Mouse (Mus musculus) lung, adult 2 months (tissue): ENCODE data around the gene Hoxa10. TPM values are rescaled to one million over a fixed set of nuclear protein-coding genes. Genes with fewer than 3 reads are reported as not detected.

Experiments
- DNase-seq: peaks from one replicate; pipeline ENCODE4 v3.0.0; 2022
- H3K4me1 ChIP-seq: fragments of 200-500 bp; 2 replicates; pipeline ENCODE4 v1.6.1; 2011; ENCODE audit warnings: low read length; ENCODE audit not compliant: control insufficient read depth, insufficient read depth
- H3K4me3 ChIP-seq: fragments of 200-500 bp; replicated peaks from 2 replicates; pipeline ENCODE3; 2011; ENCODE audit warnings: low read depth, mild to moderate bottlenecking, control low read depth, low read length; ENCODE audit errors: extremely low read depth
- CTCF ChIP-seq: fragments of 200-500 bp; IDR thresholded peaks from 2 replicates; pipeline ENCODE4 v1.5.1; 2011; ENCODE audit warnings: mild to moderate bottlenecking, low read length, control low read depth; ENCODE audit not compliant: insufficient read depth
- POLR2A ChIP-seq: fragments of 200-500 bp; IDR thresholded peaks from 2 replicates; pipeline ENCODE4 v1.6.1; 2011; ENCODE audit warnings: low read depth, mild to moderate bottlenecking, control low read depth, low read length, borderline replicate concordance; ENCODE audit errors: extremely low read depth
- WGBS: fragments of 180-500 bp; shearing (Covaris S2); methylation state at CpG from one replicate; pipeline ENCODE4 v1.1.7; 2018; 5-methylcytosine and 5-hydroxymethylcytosine counted together
- polyA plus RNA-seq: library from polyadenylated mRNA; depleted of rRNA; stranded (reverse); fragments of >200 nt; gene quantifications from 2 replicates; pipeline ENCODE4 v1.2.3, GENCODE M21; 2012

Hoxa10 gene
- polyA plus RNA-seq, 1 experiment = not detected

DNA sequence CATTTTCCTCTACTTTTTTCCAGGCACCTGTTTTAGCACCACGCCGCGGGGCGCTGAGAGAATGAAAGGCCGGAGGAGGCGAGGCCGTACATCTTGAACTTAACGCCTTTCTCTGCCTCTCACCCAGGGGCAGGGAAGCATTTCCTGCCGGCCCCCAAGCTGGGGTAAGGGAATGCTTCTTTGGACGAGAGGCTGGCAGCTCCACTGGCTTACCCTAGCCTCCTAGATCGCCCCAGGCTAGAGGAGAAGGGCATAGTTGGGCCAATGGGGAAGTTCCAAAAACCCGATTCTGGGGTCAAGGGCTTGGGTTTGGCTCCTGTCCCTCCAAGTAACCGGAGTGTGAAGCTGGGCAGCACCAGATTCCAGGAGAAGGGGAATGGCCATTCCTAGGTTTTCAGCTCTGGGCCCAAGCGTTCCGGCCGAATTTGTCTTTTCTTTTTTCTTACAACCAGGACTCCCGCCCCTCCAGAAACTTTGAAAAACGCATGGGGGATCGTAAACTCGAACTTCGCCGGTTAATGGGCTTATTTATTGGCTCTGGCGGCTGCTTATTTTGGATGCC, 7.6 kb downstream of the Hoxa10 start:
- H3K4me1 ChIP-seq = no peaks in the 10 kb centered on the region
- 4% methylated on average over 23 of the region's 23 CpGs for WGBS
- TF ChIP-seq CTCF = no peak
- no peak for TF ChIP-seq POLR2A
- no peak for DNase-seq
- no peak overlapping the region for H3K4me3 ChIP-seq

DNA sequence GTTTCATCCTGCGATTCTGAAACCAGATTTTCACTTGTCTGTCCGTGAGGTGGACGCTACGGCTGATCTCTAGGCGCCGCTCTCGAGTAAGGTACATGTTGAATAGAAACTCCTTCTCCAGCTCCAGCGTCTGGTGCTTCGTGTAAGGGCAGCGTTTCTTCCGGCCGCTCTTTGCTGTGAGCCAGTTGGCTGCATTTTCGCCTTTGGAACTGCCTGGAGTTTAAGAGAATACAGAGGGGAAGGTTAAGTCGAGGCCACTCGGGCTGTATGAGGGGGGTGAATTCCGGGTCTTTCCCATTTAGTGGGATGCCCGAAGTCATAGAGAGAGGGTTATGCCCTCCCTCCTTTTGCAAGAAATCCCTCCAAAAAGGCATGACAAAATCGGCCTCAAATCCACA, 8.1 kb downstream of the Hoxa10 start:
- DNase-seq = no peak
- no peak for TF ChIP-seq CTCF
- no peak for TF ChIP-seq POLR2A
- 2% methylated on average over 18 of the region's 18 CpGs for WGBS
- H3K4me3 ChIP-seq = no peak overlapping the region
- H3K4me1 ChIP-seq = no peaks in the 10 kb centered on the region

DNA sequence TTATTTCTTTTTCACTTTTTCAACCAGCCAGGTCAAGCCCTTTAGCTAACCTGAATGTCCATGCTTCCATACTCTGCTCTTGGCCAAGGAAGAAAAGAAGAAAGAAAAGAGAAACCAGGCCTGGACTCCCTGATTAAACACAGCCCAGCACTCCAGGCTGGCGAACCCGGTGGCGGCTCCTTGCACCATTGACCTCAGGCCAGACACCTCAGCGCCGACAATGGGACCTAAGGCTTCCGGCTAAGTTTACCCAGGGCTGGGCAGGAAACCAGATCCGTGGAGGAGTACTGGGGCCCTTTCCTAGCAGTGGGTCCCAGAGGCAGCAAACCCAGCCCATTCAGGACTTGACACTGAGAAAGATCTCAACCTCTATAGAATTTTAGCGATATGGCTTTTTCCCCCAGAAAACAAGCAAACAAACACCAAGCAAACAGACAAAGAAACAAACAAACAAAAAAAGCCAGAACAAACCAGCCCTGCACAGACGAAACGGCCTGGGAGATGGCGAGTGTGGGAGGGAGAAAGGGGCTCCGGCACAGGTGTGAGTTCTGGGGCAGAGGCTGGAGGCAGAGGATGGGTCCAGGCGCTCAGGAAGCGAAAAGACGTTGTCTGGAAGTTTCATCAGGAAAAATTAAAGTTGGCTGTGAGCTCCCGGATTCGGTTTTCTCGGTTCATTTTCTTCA, 8.6 kb downstream of the Hoxa10 start:
- H3K4me3 ChIP-seq = no peak overlapping the region

DNA sequence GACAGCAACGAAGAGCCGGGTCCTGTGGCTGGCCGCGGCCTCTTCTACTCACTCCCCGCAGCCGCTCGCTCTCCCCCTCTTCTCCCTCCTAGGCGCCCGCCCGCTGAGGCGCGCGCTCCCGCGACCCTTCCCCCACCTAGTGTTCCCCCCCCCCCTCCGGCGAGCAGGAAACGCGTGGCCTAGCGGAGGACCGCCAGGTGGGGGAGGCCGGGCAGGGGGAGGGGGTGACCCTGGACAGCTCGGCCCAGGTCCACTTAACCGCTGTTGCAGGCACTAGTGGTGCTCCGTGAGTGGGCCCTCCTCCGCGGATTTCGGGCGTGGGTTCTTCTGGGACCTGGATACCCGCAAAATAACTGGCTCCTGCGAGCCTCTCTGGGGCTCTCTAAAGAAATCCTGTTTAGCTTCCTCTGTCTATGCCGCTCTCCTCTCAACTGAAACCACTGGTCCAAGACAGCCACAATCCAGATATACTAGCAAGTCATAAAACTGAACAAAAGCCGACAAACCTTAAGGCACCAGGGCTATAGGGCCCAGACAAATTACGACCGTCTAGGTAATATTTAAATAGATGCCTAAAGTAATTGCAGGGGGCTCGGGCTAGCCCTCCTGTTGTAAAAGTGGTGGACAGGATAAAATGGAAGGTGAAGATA, 10.0 kb downstream of the Hoxa10 start, which contains the start of gene Hoxa9:
Gene Hoxa9 (minus strand): TSS at position 574 of the 650 bp plus-strand sequence.
- no peak within 1 kb of the TSS for H3K4me3 ChIP-seq
- DNase-seq = no peak
- 3% methylated on average over 29 of the region's 36 CpGs for WGBS
- H3K4me1 ChIP-seq = no peaks in the 10 kb centered on the region
- TF ChIP-seq CTCF (no peak), POLR2A (no peak)

More for the DNA sequence above, 8.6 kb downstream of the Hoxa10 start:
- no peaks in the 10 kb centered on the region for H3K4me1 ChIP-seq
- DNase-seq = no peak
- TF ChIP-seq POLR2A = no peak
- TF ChIP-seq CTCF = no peak
- WGBS = 4% methylated on average over 18 of the region's 18 CpGs

DNA sequence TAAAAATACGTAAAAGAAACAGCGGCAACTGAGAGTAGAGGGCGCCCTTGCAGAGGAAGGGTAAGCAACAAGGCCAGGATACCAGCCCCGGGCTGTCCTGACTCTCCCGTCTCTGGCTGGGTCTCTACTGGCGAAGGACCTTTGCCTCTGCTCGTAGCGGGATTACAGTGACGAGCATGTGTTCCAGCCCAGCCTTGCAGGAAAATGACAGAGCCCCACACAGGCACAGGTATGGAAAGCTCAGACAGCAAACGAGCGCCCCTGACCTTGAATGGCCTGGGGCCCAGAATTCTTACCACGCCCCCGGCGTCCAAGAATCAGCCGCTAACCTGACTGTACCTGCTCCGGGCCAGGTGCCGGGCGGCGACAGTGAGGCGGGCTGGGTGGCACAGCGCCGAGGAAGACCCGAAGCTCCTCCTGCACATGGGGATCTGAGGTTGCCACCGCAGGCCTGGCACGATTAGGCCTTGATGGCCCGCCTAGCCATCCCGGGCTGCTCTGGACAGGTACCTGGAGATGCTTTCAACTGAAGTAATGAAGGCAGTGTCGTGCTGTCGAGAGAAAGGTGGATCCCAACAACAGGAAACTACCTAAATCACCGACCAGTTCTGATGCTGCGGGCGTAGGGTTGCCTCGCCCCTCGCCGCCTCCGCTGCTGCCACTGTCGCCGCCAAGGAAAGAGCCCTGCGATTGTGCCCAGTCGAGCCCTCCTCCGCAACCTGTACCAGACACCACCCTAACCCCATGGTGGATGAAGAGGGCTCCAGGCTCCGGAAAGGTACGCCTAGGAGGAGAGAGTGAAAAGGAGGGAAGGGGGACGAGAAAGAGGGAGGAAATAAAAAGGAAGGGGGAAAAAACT, 10.9 kb downstream of the Hoxa10 start:
- TF ChIP-seq CTCF (no peak), POLR2A (no peak)
- 6% methylated on average over 44 of the region's 44 CpGs for WGBS
- Histone ChIP-seq H3K4me3 (no peak overlapping the region), H3K4me1 (no peaks in the 10 kb centered on the region; the same call in 1 of the 2 replicates)
- DNase-seq = no peak

DNA sequence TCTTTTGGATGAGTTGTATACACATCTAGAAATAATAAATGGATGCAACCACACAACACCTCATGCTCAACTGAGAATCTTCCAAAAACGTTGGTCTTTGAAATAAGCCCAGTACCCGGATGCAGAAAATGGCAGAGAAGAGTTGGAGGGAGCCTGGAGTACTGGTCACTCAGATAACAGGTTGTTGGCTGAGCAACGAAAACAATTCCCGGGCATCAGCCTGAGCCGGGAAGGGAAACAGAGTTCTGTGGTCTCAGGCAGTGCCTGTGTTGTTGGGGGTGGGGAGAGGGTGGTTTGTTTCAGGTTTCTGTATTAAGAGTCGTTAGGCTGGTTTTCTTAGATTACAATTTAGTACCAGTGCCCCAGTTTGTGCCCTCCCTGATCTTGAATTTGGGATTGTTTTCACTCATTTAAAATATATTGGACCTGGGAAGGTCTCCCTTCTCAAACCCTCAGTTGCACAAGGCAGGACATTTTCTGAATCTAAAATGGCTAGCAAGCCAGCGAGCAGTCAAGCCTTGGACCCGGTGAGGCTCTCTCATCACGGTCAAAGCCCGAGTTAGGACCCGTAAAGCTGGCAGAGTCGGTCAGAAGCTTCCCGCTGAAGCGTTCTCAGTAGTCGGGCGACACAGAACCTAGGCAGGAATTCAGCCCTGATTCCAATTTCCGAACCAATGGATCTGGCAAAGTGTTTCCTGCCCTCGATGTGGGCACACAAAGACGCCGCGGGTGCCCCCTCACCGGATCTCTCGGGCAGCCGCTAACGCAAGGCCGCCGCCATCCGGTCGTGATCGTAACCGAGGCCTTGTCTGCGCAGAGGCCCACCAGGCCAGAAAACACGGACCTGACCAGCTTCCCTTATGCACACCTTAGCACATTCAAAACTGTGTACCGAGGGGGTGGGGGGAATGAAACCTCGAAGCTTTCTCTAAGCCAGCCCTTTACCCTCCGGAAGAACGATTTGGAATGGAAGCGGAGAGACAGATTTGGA, 11.9 kb downstream of the Hoxa10 start:
- no peak for TF ChIP-seq POLR2A
- no peak for TF ChIP-seq CTCF
- no peak for DNase-seq
- Histone ChIP-seq H3K4me3 (no peak overlapping the region), H3K4me1 (no peaks in the 10 kb centered on the region; the same call in 1 of the 2 replicates)
- 7% methylated on average over 38 of the region's 38 CpGs for WGBS

DNA sequence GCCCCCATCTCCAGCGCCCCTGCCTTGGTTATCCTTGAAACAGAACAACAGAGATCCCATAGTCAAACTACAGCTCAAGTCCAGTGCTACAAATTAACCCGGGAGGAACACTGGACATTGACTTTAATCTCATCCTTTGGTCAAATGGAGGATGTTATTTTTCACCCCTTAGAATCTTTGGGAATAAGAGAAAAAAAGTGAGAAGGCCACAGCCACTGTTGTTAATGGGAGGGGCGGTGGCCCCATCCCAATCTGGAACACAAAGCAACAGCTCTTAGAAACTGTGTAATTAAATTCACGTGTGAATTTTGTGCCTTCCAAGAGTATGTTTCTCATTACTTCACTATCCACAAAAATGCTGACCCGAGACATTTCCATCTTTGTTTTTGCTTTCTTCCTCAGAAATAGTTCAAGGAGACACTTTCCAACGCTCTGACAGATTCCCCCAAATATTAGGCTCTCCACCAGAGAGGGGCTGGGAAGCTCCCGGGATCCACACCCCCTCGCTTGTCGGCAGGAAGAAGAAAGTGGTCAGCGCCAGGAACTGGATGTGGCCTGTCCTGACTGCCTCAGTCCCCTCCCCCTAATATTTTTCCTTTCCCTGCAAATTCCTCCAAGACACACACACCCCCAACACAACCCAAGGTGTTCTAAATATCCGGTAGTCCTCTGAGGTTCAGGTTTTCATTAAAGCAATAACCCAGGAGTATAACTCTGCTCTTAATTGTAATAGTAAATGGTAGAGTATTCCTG, 13.0 kb downstream of the Hoxa10 start:
- H3K4me3 ChIP-seq = no peak overlapping the region
- WGBS = 12% methylated on average over 11 of the region's 11 CpGs
- no peaks in the 10 kb centered on the region; the same call in 1 of the 2 replicates for H3K4me1 ChIP-seq
- no peak for DNase-seq
- no peak for TF ChIP-seq POLR2A
- TF ChIP-seq CTCF = no peak

DNA sequence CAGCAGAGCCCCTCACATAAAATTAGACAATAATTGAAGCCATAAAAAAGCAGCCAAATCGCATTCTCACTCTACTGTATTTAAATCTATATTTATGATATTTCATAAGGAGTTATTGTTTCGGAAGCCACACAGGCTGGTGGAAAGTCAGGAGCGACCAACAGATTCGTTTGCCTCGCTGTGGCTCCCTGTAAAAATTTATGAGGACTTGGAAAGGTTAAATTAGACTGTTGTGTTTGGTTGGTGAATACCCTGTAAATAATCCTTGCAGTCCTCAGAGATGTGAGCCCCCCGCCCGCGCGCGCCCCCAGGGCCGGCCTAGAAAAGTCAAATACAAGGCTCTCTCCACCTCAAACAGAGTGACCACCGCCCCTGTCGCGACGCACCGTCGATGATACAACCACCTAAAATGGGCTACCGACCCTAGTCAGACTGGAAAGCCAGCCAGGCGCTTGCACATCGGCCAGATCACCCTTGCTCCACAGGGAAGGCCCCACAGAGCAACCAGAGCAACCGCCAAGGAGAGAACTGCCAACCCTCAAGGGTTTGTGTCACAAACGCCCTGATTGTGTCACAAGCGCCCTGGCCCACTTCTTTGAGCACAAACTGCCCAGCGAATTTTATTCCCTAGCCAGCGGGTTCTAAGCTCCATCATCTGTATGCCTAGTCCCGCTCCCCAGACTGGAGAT, 13.9 kb downstream of the Hoxa10 start:
- Histone ChIP-seq H3K4me3 (no peak overlapping the region), H3K4me1 (no peaks in the 10 kb centered on the region; the same call in 1 of the 2 replicates)
- 8% methylated on average over 26 of the region's 26 CpGs for WGBS
- no peak for DNase-seq
- TF ChIP-seq CTCF = no peak
- no peak for TF ChIP-seq POLR2A
